Mouse (Mus musculus) cerebellum, adult 18-20 months (tissue): Measurements from ENCODE around the gene 2010111I01Rik.

Experiments used
- DNase-seq, 2 experiments: peaks; one replicate each; pipeline ENCODE4 v3.0.0; 2021

Gene 2010111I01Rik

GRCm38 (mm10) chr13:63170282-63171073 is 205.8 kb downstream of the 2010111I01Rik start:
- no peak for DNase-seq

- peak; percentile 38 to 49 for DNase-seq
These were observed 206.8 kb downstream of the 2010111I01Rik start for GRCm38 (mm10) chr13:63171347-63172096.

- no peak for DNase-seq
These were observed 207.4 kb downstream of the 2010111I01Rik start for GRCm38 (mm10) chr13:63172097-63172445.

GRCm38 (mm10) chr13:63174252-63175020 is 209.7 kb downstream of the 2010111I01Rik start:
- DNase-seq = no peak

- peak; percentile 38 to 57 for DNase-seq
These were observed 211.4 kb downstream of the 2010111I01Rik start for GRCm38 (mm10) chr13:63176131-63176530.

- peak; percentile 77 to 84 for DNase-seq
These were observed 212.5 kb downstream of the 2010111I01Rik start for GRCm38 (mm10) chr13:63177232-63177631.

GRCm38 (mm10) chr13:63180641-63181235 is 216.0 kb downstream of the 2010111I01Rik start:
- no peak for DNase-seq

GRCm38 (mm10) chr13:63184946-63185345 is 220.3 kb downstream of the 2010111I01Rik start:
- DNase-seq = no peak

GRCm38 (mm10) chr13:63186217-63186616 is 221.5 kb downstream of the 2010111I01Rik start:
- no peak for DNase-seq

- DNase-seq = no peak
These were observed 221.9 kb downstream of the 2010111I01Rik start for GRCm38 (mm10) chr13:63186642-63187041.

GRCm38 (mm10) chr13:63187145-63188143 is 222.8 kb downstream of the 2010111I01Rik start:
- DNase-seq = no peak

- peak; percentile 24 to 26 for DNase-seq
These were observed 223.6 kb downstream of the 2010111I01Rik start for GRCm38 (mm10) chr13:63188306-63188705.

GRCm38 (mm10) chr13:63188811-63189210 is 224.1 kb downstream of the 2010111I01Rik start:
- no peak for DNase-seq

GRCm38 (mm10) chr13:63193423-63193822 is 228.7 kb downstream of the 2010111I01Rik start:
- no peak for DNase-seq

GRCm38 (mm10) chr13:63198038-63198437 is 233.3 kb downstream of the 2010111I01Rik start:
- DNase-seq = no peak

- DNase-seq = no peak
These were observed 234.9 kb downstream of the 2010111I01Rik start for GRCm38 (mm10) chr13:63199588-63199987.

- DNase-seq = no peak
These were observed 239.0 kb downstream of the 2010111I01Rik start for GRCm38 (mm10) chr13:63203502-63204278.

GRCm38 (mm10) chr13:63205750-63206149 is 241.1 kb downstream of the 2010111I01Rik start:
- DNase-seq = no peak

- no peak for DNase-seq
These were observed 241.7 kb downstream of the 2010111I01Rik start for GRCm38 (mm10) chr13:63206396-63206795.

GRCm38 (mm10) chr13:63216537-63216936 is 251.8 kb downstream of the 2010111I01Rik start:
- DNase-seq = no peak
